Mouse (Mus musculus) heart, adult 11 months (tissue): ENCODE measurements at regions not wholly inside any gene's neighbourhood (a gene's known extent, or its start where the extent isn't known, plus 50 kb on each side); places are given as distances from the start of the nearest gene placed in this dataset.
A peak's percentile ranks its signal among the peaks of the same experiment; 100 is the strongest.

Source experiments
- DNase-seq: peaks from one replicate; pipeline ENCODE4 v3.0.0; 2022

- peak; percentile 19 for DNase-seq
These were observed 172.5 kb downstream of the Tacr3 start for GRCm38 (mm10) chr3:135001270-135001669.

- DNase-seq, result no peak
These were observed 187.0 kb downstream of the Tacr3 start for GRCm38 (mm10) chr3:135015784-135016183.

DNA sequence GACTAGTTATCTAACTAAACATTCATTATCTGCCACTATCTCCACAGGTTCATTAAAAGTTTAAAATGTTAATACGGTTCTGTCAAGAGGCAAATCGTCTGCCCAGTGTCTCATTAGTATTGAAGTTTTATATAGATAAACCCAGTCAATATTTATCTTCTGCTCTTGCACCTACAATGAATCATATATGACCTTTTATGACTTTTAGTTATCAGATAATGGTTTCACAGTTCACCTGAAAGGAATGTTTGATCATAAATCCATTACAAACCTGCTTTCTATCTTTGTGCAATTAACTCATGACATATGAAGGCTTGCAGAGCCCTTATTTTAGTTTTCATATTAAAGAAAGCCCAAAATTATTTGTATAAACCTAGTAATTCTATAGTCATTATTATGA lies 188.0 kb upstream of the Cenpe start:
- no peak for DNase-seq

DNA sequence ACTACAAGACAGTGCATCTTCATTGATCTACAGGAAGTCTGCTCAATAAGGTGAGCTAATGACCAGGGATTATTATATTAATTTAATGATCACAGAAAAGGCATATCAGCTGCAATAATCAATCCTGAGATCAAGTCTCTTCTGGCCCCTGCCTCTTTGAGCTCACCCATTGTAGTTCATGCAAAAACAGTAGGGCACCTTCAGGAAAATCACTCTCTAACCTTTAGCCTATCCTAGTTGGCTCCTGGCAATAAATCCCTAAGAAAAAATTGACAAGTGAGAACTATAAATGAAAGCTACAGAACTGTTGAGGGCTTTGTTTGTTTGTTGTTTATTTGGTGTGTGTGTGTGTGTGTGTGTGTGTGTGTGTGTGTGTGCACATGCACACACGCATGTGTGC lies 187.5 kb upstream of the Cenpe start:
- no peak for DNase-seq

DNA sequence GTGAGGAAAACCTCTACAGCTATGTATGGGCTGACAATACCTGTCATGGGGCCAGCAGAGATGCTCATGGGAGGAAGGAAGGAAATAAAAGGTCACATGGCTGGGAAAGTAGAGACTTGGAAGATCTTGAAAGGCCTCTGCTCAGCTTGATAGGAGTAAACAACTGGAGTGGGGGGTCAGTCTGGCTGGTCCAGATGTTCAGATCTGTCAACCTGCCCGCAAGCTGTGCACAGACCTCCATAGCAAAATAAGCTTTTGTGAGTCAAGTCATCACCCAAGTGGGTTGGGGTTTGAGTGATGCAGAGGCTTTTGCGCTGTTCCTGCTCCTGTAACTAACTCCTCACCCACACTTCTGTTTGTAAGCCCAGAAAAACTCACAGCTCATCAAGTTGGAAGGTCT lies 179.9 kb upstream of the Cenpe start:
- peak; percentile 71 for DNase-seq

- no peak for DNase-seq
These were observed 175.0 kb upstream of the Cenpe start for GRCm38 (mm10) chr3:135037383-135037782.

DNA sequence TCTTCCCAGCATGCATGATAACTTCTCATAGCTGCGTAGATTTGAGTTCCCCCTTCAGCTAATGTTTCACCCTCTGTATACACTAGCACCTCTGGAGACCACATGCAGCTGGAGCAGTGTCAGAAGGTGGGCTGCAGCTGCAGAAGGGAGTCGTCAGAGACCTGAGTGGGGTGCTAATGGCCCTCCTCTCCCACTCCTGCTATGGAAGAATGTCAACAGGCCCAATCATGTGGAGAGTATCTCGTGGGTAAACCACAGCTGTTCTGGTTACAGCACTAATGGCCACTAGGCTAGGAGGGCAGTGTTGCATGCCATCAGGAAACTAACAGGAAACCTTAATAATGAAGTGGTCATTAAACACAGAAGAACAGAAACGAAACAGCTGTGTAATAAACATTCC lies 170.1 kb upstream of the Cenpe start:
- peak; percentile 77 for DNase-seq

- no peak for DNase-seq
These were observed 166.5 kb upstream of the Cenpe start for GRCm38 (mm10) chr3:135045769-135046277.

GRCm38 (mm10) chr3:135091487-135091886 lies 120.8 kb upstream of the Cenpe start:
- DNase-seq, result no peak

GRCm38 (mm10) chr3:135100901-135101586 lies 111.3 kb upstream of the Cenpe start:
- no peak for DNase-seq
